Mouse (Mus musculus): ENCODE results near the gene Mybpc1. TPM values are rescaled to one million over a fixed set of nuclear protein-coding genes. Genes with fewer than 3 reads are reported as not detected.

Mybpc1 gene
- not detected in 2 replicates for polyA plus RNA-seq (2012; ENCODE audit: insufficient read depth, insufficient read length, low replicate concordance, missing spikeins)

- no peak within 1 kb of the TSS for H3K4me3 ChIP-seq (ENCODE audit: insufficient read depth, low read depth, low read length)
- H3K27ac ChIP-seq (ENCODE audit: insufficient read depth, low read depth, low read length): no peak within 1 kb of the TSS
- 63% methylated on average over 16 of the region's 16 CpGs for WGBS
- TF ChIP-seq POLR2A (IDR thresholded peaks at IDR 0.05; ENCODE audit: insufficient read depth, low read depth, low read length) (no peak), CTCF (IDR thresholded peaks at IDR 0.05; ENCODE audit: insufficient read depth, low read depth, low read length) (no peak)
- H3K4me1 ChIP-seq (ENCODE audit: control insufficient read depth, insufficient read depth, low read length): no peaks in the 10 kb centered on the region
Observed at GRCm38 (mm10) chr10:88604943-88605342, at the start of gene Mybpc1. TSS of gene Mybpc1 (minus strand) at chr10:88605152.

- WGBS: 77% methylated on average over 5 of the region's 5 CpGs
- TF ChIP-seq POLR2A (IDR thresholded peaks at IDR 0.05; ENCODE audit: insufficient read depth, low read depth, low read length) (no peak), CTCF (IDR thresholded peaks at IDR 0.05; ENCODE audit: insufficient read depth, low read depth, low read length) (no peak)
- no peaks in the 10 kb centered on the region for H3K4me1 ChIP-seq (ENCODE audit: control insufficient read depth, insufficient read depth, low read length)
- no peak overlapping the region for H3K27ac ChIP-seq (ENCODE audit: insufficient read depth, low read depth, low read length)
- H3K4me3 ChIP-seq (ENCODE audit: insufficient read depth, low read depth, low read length): no peak overlapping the region
Observed at GRCm38 (mm10) chr10:88645448-88645847, 40.5 kb upstream of the Mybpc1 start.

GRCm38 (mm10) chr10:88631330-88631953 is 26.5 kb upstream of the Mybpc1 start:
- H3K27ac ChIP-seq (ENCODE audit: insufficient read depth, low read depth, low read length): no peak overlapping the region
- WGBS: 68% methylated on average over 10 of the region's 10 CpGs

GRCm38 (mm10) chr10:88630663-88631329 is 25.8 kb upstream of the Mybpc1 start:
- Histone ChIP-seq H3K4me1 (ENCODE audit: control insufficient read depth, insufficient read depth, low read length) (no peaks in the 10 kb centered on the region), H3K4me3 (ENCODE audit: insufficient read depth, low read depth, low read length) (no peak overlapping the region), H3K27ac (ENCODE audit: insufficient read depth, low read depth, low read length) (no peak overlapping the region)
- WGBS: 88% methylated on average over 2 of the region's 2 CpGs
- TF ChIP-seq CTCF (IDR thresholded peaks at IDR 0.05; ENCODE audit: insufficient read depth, low read depth, low read length): no peak
- no peak for TF ChIP-seq POLR2A (IDR thresholded peaks at IDR 0.05; ENCODE audit: insufficient read depth, low read depth, low read length)

More at GRCm38 (mm10) chr10:88631330-88631953, 26.5 kb upstream of the Mybpc1 start:
- H3K4me3 ChIP-seq (ENCODE audit: insufficient read depth, low read depth, low read length): no peak overlapping the region
- H3K4me1 ChIP-seq (ENCODE audit: control insufficient read depth, insufficient read depth, low read length): no peaks in the 10 kb centered on the region
- TF ChIP-seq POLR2A (IDR thresholded peaks at IDR 0.05; ENCODE audit: insufficient read depth, low read depth, low read length) (no peak), CTCF (IDR thresholded peaks at IDR 0.05; ENCODE audit: insufficient read depth, low read depth, low read length) (no peak)

- no peak overlapping the region for H3K27ac ChIP-seq (ENCODE audit: insufficient read depth, low read depth, low read length)
- no peak overlapping the region for H3K4me3 ChIP-seq (ENCODE audit: insufficient read depth, low read depth, low read length)
- TF ChIP-seq CTCF (IDR thresholded peaks at IDR 0.05; ENCODE audit: insufficient read depth, low read depth, low read length) (no peak), POLR2A (IDR thresholded peaks at IDR 0.05; ENCODE audit: insufficient read depth, low read depth, low read length) (no peak)
- 38% methylated on average over 4 of the region's 4 CpGs for WGBS
- no peaks in the 10 kb centered on the region for H3K4me1 ChIP-seq (ENCODE audit: control insufficient read depth, insufficient read depth, low read length)
Observed at GRCm38 (mm10) chr10:88627052-88627451, 22.1 kb upstream of the Mybpc1 start.

GRCm38 (mm10) chr10:88626176-88626575 is 21.2 kb upstream of the Mybpc1 start:
- no peaks in the 10 kb centered on the region for H3K4me1 ChIP-seq (ENCODE audit: control insufficient read depth, insufficient read depth, low read length)
- no peak overlapping the region for H3K27ac ChIP-seq (ENCODE audit: insufficient read depth, low read depth, low read length)
- TF ChIP-seq CTCF (IDR thresholded peaks at IDR 0.05; ENCODE audit: insufficient read depth, low read depth, low read length) (no peak), POLR2A (IDR thresholded peaks at IDR 0.05; ENCODE audit: insufficient read depth, low read depth, low read length) (no peak)
- WGBS: 92% methylated on average over 3 of the region's 3 CpGs
- H3K4me3 ChIP-seq (ENCODE audit: insufficient read depth, low read depth, low read length): no peak overlapping the region

GRCm38 (mm10) chr10:88624300-88624699 is 19.3 kb upstream of the Mybpc1 start:
- Histone ChIP-seq H3K27ac (ENCODE audit: insufficient read depth, low read depth, low read length) (no peak overlapping the region), H3K4me3 (ENCODE audit: insufficient read depth, low read depth, low read length) (no peak overlapping the region), H3K4me1 (ENCODE audit: control insufficient read depth, insufficient read depth, low read length) (no peaks in the 10 kb centered on the region)
- 81% methylated on average over 11 of the region's 11 CpGs for WGBS
- TF ChIP-seq CTCF (IDR thresholded peaks at IDR 0.05; ENCODE audit: insufficient read depth, low read depth, low read length) (no peak), POLR2A (IDR thresholded peaks at IDR 0.05; ENCODE audit: insufficient read depth, low read depth, low read length) (no peak)

- H3K4me1 ChIP-seq (ENCODE audit: control insufficient read depth, insufficient read depth, low read length): no peaks in the 10 kb centered on the region
- no peak overlapping the region for H3K4me3 ChIP-seq (ENCODE audit: insufficient read depth, low read depth, low read length)
- WGBS: 83% methylated on average over 16 of the region's 16 CpGs
- TF ChIP-seq POLR2A (IDR thresholded peaks at IDR 0.05; ENCODE audit: insufficient read depth, low read depth, low read length) (no peak), CTCF (IDR thresholded peaks at IDR 0.05; ENCODE audit: insufficient read depth, low read depth, low read length) (no peak)
- H3K27ac ChIP-seq (ENCODE audit: insufficient read depth, low read depth, low read length): no peak overlapping the region
Observed at GRCm38 (mm10) chr10:88622624-88623023, 17.7 kb upstream of the Mybpc1 start.

GRCm38 (mm10) chr10:88620809-88621208 is 15.9 kb upstream of the Mybpc1 start:
- H3K4me1 ChIP-seq (ENCODE audit: control insufficient read depth, insufficient read depth, low read length): no peaks in the 10 kb centered on the region
- WGBS: 97% methylated on average over 3 of the region's 3 CpGs
- H3K4me3 ChIP-seq (ENCODE audit: insufficient read depth, low read depth, low read length): no peak overlapping the region
- TF ChIP-seq POLR2A (IDR thresholded peaks at IDR 0.05; ENCODE audit: insufficient read depth, low read depth, low read length): no peak
- no peak for TF ChIP-seq CTCF (IDR thresholded peaks at IDR 0.05; ENCODE audit: insufficient read depth, low read depth, low read length)
- H3K27ac ChIP-seq (ENCODE audit: insufficient read depth, low read depth, low read length): no peak overlapping the region

Measured in olfactory bulb, adult 2 months (tissue).